Mouse (Mus musculus): ENCODE results near the gene Kif1a.

DNA sequence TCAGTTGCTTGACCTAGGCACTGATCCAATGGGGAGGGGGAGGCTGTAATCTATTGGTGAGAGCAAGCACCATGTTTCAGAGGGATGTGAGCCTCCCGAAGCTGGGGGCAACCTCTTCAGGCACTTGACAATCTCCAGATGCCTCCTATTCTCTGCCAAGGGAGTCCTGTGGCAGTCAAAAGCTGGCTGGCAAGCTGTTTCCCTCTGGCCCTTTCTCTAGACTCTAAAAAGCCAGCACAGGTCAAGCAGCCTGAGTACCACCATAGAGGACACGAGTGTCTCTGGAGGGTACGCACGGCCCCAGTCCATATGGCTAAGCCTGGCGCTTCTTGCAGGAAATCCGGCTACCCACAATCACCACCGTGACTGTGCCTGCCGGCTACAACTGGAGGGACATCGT, 42.4 kb upstream of the Kif1a start:
- TF ChIP-seq CTCF (IDR thresholded peaks at IDR 0.05; ENCODE audit: extremely low read depth, insufficient read depth, insufficient read length, insufficient replicate concordance): no peak
- no peak for TF ChIP-seq POLR2A (IDR thresholded peaks at IDR 0.05; ENCODE audit: low read depth, low read length)
